Mouse (Mus musculus) liver, embryonic 14.5 days (tissue): Measurements from ENCODE around the gene Herc1.

Source experiments
- CTCF ChIP-seq: IDR thresholded peaks from 2 replicates; pipeline ENCODE4 v1.5.1; 2016; ENCODE audit warnings: antibody characterized with exemption, low read depth, control low read depth
- EP300 ChIP-seq: IDR thresholded peaks from 2 replicates; pipeline ENCODE4 v1.6.1; 2016; ENCODE audit warnings: antibody characterized with exemption, low read depth

DNA sequence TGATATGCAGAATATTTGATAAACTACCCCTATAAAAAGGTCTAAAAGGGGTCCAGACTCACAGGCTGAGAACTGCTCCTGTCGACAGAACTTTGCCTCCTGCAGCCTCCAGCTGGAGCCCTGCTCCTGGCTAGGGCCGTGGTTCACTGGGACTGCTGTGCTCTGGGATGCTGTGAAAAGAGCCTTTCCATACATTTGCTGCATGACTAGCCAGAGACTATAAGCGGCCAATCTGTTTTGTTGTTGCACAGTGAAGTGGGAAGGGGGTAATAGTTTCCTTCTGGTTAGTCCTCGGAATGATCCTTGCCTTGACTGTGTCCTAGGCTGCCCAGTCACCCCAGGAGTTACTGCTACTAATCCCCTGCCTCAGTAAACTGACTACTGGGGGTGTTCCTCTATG, 155.8 kb downstream of the Herc1 start:
- TF ChIP-seq CTCF (no peak), EP300 (no peak)
